Mouse (Mus musculus): ENCODE measurements at regions not wholly inside any gene's neighbourhood (a gene's known extent, or its start where the extent isn't known, plus 50 kb on each side); places are given as distances from the start of the nearest gene placed in this dataset.

DNA sequence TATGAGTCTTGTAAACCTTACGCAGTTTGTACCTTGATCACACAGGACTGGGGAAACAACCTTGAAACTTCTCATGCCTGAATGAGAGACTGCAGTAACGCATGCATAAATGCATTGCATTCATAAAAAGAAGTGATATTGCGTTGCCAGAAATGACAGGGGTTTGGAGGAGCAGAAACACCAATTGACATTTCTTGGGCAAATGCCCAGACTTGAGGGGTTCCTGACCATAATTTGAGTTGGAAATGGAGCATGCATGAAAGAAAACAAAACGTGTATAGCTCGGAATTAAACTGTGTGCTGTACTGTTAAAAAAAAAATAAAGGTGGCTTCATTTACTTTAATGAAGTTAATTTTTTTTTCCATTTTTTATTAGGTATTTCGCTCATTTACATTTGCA, 122.4 kb upstream of the Rmdn2 start:
- intact Hi-C loops (cut with DNase I; ENCODE audit: low total_unique reads): no loop called here
- no peak for DNase-seq

DNA sequence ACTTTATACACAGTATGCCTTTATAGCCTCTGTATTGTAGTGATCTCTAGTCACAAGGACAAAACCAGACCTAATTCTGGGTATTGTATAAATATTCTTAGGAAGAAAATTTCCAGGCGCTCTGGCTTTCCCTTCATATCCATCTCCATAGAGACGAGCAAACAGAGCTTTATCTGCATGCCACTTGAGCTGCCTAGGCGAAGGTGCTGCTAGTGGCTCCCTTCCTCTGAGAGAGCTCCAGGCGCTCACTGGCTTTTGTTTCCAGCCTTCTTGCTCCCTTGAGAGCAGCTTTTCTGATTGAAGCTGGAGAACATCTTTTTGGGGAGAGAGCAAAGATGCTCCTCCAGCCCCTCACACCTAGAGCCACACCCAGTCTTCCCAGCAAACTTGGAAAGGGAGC, 114.0 kb upstream of the Rmdn2 start:
- DNase-seq: no peak
- intact Hi-C loops (cut with DNase I; ENCODE audit: low total_unique reads): no loop called here

DNA sequence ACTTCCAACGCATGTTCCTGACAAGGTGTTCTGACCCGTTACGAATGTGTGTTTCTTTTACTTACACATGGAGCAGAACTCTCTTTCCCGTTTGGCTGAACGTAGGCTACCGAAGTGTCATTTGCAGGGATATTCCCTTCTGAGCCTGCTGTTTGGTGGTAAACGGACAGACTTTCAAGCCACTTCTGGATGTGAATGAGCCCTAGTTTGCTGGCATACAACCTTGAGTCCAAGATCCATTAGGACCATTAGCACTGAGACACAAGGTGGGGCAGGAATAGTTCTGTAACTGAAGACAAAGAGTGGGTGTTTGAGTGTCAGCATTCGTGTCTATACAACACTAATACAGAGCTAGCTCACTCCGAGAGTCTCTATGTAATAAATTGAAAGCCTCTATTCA, 113.3 kb upstream of the Rmdn2 start:
- intact Hi-C loops (cut with DNase I; ENCODE audit: low total_unique reads): no loop called here
- no peak for DNase-seq

DNA sequence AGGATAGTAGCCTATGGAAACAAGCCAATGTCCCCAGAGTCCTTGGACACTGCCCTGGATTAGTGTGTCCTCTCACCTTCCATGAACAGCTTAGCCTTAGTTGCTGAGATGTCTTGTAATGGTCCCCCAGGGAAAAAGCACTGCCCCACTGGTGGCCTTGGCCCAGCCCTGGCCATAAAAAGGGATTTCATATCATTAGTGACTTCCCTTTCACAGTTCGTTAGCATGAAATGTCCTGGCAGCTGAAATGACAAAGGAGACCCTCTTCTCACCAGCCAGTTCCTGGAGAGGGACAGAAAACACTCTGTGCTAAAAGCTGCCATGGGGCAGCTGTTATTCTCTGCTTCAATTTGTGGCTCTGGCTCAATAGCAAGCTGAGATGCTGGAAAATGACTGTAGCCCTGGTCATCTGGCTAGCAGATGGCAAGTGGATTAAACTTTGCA, 110.6 kb upstream of the Rmdn2 start:
- peak; percentile 18 for DNase-seq
- intact Hi-C loops (cut with DNase I; ENCODE audit: low total_unique reads): no loop called here

DNA sequence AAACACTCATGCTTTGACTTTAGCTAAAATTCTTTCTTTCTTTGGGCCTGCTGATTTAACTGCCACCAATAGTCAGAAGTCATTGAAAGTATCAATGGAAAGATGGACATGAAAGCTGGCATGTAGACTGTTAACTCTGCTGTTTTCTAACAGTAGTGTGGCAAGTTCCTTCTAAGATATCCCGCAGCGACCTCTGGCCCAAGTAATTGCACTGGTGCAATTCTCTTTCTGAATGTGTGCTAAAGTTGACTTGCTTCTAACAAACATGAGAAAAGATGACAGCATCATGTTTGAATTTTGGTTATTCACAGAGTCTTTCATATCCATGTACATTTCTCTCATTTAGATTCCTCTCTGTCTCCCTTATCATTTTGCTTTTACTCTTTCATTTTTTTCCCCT, 109.7 kb upstream of the Rmdn2 start:
- intact Hi-C loops (cut with DNase I; ENCODE audit: low total_unique reads): no loop called here
- DNase-seq: no peak

DNA sequence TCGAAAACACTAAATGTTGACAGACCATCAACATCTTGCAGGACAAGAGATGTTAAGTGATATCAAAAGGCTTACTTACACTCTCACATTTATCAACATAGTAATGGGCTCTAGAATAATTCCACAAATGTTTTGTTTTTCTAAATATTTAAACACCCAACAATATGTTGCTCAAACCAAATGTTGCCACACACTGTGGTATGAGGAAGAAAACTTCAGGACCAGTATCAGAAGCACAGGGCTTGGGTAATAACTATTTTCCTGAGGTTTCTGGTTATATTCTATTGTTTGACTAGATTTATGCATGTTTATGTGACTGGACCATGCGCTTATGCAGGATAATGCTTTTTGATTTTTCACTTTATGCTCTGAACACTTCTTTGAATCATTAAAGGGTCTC, 108.6 kb upstream of the Rmdn2 start:
- intact Hi-C loops (cut with DNase I; ENCODE audit: low total_unique reads): no loop called here
- DNase-seq: no peak

DNA sequence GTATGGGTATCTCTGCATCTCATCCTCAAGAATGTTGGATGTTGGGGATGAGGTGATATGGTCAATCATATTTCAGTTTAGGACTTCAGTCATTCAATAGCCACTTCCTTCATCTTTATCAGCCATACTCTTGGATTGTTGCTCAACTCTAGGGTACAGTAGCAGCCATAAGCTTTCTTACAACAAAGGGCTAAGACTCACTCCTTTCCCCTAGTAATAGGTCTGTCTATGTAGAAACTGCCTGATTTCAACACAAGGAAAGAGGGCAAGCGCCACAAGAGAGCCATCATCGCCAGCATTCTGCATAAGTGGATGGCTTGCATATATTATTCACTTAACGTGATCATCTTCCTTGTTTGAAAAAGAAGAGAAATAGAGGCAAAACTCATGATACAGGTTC, 107.5 kb upstream of the Rmdn2 start:
- intact Hi-C loops (cut with DNase I; ENCODE audit: low total_unique reads): no loop called here
- no peak for DNase-seq

DNA sequence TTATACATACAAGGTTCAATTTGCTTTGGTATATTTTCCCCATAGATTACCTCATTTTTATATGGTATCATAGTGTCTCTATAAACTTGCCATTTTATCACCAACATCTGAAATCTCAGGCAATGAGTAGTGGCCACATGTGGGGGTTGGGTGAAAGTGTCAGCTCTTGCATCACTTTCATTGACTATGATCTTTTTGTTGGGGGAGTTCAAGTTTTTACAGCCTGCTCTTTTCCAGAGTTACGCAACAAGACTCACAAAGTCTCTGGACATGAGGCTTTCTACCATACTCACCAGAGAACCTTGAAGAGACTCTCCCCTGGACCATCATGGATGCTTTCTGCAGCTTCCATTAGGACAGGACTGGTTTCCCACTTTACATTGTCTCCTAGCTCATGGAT, 106.1 kb upstream of the Rmdn2 start:
- DNase-seq: no peak
- intact Hi-C loops (cut with DNase I; ENCODE audit: low total_unique reads): no loop called here

DNA sequence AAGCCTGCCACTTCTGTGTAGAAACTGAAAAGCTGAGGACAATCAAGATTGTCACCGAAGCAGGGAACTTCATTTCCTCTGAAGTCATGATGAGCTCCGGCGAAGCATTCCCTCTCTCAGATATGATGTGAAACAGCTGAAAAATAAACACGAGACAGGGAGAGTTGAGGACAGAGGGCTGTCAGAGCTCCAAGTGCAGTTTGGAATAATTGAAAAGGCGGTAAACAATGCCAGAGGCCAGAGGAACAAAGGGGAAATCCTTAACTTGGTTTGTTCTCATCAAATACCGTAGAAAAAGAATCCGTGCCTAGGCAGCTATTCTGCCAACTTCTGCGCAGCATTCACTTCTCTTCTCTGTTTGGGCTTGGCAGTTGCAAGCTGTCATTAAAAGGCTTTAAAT, 102.4 kb upstream of the Rmdn2 start:
- peak; percentile 12 for DNase-seq
- intact Hi-C loops (cut with DNase I; ENCODE audit: low total_unique reads): no loop called here

DNA sequence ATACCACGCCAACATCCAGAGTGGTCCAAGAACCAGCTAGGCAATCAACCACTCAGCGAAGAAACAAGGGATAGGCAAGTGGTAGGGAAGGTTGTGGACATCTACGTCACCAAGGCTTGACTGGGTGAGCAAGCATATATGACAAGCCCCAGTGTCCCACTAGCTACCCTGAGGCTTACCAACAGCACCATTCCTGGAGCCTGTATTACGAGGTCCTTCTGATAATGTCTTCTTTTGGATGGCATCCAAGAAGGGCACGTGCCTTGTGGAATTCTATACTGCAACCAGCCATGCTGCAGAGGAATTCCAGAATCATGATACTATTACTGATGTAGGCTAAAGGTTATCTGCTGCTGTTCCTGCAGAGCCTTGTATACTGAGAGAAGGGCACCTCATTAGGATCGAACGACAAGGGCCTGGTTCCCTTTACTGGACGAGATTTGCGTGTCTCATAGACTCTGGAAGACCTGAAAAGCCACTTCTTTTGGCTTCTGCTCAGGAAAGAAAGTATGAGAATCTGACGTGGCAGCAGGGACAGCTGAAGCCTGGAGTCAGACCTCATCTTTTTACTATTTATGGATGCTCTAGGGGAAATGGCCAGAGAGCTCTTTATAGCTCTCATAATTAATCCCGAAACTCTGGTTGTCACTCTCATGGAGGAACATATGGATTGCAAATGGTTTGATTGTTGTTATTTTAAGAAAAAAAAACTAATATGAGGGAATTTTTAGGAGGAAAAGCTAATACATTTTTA, 101.5 kb upstream of the Rmdn2 start:
- intact Hi-C loops (cut with DNase I; ENCODE audit: low total_unique reads): no loop called here
- no peak for DNase-seq

DNA sequence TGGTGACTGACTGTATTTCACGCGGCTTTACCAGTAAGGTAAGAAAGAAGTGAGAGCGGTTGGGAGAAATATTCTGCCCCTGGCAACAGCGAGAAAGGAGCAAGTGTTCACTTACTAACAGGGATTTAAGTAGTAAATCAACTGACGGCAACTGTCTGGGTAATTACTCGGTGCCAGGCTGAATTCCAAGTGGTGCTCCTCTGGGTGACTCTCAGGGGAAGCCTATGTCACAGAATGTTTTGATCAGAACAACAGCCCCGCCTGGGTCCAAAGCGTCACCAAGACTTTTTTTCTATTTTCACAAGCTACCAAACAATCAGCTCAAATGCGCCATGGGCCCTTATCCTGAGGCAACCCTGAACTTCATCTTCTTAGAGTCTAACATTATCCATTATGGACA, 100.4 kb upstream of the Rmdn2 start:
- no peak for DNase-seq

DNA sequence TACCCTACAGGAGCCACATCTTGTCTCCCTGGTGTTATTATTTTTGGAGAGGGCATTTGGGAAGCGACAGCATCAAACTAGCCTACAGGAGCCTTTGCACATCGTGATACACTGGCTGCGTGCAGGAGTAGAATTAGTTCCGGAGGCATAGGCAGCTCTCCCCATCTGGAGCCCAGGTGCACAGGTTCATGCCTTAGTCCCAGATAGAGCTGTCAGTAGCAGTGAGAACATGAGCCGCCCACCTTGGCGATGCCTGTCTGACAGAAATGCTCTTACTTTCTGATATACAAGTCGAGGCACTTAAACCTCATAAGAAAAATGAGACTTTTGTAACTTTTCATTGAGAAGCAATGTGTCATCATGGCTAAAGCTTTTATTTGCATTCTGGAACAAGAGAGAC, 97.6 kb upstream of the Rmdn2 start:
- DNase-seq: no peak
- intact Hi-C loops (cut with DNase I; ENCODE audit: low total_unique reads): no loop called here

More for the DNA sequence above, 100.4 kb upstream of the Rmdn2 start:
- intact Hi-C loops (cut with DNase I; ENCODE audit: low total_unique reads): no loop called here

DNA sequence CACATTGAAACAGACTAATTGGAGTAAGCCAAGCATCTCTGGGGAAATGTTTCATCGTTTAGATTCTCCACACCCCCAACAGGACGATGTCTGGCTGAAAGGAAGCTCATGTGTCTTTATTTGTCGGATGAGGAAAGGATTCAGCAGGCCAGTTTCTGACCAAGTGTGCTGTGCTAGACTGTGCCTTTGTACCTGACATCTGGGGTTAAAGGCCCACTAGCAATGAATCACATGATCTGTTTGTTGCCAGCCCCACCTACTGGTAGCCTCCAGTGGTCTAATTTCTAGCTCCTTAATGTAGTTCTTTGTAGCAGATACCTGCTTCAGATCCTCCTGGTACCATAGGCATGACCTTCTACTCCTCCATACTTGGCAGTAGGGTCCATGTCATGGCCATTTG, 93.5 kb upstream of the Rmdn2 start:
- intact Hi-C loops (cut with DNase I; ENCODE audit: low total_unique reads): no loop called here
- DNase-seq: no peak

DNA sequence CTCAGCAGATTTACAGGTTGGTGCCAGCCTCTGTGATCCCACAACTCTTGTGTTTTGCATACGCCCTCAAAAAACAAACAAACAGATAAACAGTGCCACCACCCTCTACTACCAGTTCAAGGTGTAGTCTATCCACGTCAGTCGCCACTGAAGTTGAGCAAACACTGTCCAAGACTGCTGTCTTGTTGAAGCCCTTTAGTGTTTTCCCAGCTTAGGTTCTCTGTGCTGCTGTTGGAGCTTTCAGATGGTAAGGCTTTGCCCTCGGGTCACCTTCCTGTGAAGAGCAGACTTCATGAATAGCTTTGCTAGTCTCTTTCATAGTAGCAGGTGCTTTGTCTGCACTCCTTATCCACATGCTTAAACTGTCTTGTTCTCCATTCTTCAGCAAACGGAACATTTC, 93.0 kb upstream of the Rmdn2 start:
- intact Hi-C loops (cut with DNase I; ENCODE audit: low total_unique reads): no loop called here
- DNase-seq: no peak

DNA sequence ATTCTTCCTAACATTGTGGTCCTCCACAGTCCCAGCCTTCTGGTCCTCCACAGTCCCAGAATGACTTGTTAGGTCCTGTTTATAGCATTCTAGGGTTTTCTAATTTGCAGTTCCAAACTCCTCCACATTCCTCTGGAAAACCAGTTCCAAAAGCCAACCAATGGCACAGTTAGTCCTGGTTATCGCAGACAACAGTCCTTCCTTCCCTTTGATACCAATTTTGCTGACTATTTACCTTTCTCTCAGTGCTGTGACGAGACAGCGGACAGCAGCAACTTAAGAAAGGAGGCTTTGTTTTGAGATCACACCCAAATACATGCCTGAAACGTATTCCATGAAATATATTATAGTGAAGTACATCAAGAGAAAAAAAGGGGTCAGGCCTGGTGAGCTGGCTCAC, 92.3 kb upstream of the Rmdn2 start:
- DNase-seq: no peak
- intact Hi-C loops (cut with DNase I; ENCODE audit: low total_unique reads): no loop called here

DNA sequence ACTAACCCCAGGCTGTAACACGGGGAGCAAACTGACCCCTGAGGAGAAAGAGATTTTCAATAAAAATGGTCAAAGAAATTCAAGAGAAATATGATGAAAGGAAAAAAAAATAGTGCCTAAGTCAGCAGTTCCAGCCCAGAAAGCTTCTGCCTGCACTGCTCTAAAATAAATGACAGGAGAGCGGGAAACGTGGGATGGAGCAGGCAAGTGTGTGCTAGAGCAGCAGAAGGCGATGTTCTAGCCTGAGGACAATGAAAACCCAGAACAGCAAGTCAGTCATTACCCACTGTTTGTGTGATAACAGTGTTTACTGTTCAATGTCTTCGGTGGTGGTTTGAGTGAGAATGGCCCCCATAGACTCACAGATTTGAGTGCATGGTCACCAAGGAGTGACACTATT, 91.4 kb upstream of the Rmdn2 start:
- DNase-seq: no peak
- intact Hi-C loops (cut with DNase I; ENCODE audit: low total_unique reads): no loop called here

DNA sequence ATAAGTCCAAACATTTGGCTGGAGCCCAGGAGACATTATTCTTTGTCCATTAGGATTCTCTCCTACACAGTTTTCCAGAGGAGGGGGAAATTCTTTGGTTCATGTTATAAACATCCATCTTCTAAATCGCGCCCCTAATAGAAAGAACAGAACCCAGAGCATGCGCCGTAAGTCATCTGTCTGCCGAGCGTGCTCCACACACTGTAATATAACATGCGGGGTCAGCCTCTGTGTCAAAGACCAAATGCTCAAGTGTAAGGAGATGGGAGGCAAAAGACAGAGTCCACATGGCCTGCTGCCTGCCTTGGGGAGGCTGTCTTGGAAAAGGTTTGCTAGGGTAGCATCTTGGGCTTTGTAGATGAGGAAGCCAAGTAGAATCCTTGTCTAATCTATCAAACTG, 90.0 kb upstream of the Rmdn2 start:
- intact Hi-C loops (cut with DNase I; ENCODE audit: low total_unique reads): no loop called here
- no peak for DNase-seq

DNA sequence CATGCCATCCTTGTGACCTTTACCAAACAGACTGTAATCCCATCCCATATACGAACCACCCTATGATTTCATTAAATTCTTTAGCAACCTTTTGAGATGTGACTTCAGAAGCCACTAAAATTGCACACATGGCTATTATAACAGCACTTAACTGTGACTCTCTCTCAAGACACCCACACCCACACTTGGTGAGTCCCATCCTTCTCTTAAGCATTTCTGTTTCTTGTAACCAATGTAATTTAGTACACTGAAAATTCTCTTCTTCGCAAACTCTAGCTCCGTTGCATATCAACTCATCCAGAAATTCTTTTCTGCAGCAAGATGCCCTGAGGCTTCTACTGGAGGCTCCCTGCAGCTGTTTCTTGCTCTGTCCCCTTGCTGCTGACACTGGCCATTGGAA, 88.4 kb upstream of the Rmdn2 start:
- no peak for DNase-seq
- intact Hi-C loops (cut with DNase I; ENCODE audit: low total_unique reads): no loop called here

DNA sequence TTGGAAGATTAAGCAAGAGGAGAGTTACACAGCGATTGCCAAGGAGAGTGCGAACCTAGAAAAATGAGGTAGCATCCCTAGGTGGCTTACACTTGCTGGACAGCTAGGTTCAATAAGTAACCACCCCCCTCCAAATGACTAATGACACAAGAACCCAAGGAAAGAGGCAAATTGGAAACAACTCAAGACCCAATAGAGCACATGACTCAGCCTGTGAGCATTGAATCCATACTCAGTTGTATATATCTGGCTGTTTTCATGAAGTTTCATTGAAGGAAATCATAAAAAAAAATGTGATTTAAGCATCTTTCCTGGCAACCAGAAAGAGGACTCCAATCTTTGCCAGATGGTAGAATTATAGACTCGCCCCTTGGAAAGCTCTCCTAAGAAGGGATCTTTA, 84.3 kb upstream of the Rmdn2 start:
- DNase-seq: no peak
- intact Hi-C loops (cut with DNase I; ENCODE audit: low total_unique reads): no loop called here

DNA sequence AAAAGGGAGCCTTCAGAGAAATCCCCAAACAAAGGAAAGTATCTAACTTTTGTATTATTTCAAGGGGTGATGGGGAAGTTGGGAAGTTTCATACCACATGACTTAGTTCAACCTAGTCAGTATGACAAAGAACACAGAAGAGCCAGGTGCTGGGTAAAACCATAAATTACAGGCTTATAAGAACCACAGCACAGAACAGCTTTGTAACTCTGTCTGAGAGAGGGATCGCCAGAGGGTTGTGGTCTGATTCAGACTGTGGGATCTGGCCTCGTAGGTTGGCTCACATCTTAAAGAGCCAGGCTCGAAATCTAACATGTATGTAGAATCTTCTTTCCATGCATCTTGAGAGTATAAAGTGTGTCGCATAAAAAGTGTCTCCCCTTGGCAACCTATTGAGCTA, 75.1 kb upstream of the Rmdn2 start:
- DNase-seq: no peak
- intact Hi-C loops (cut with DNase I; ENCODE audit: low total_unique reads): no loop called here

DNA sequence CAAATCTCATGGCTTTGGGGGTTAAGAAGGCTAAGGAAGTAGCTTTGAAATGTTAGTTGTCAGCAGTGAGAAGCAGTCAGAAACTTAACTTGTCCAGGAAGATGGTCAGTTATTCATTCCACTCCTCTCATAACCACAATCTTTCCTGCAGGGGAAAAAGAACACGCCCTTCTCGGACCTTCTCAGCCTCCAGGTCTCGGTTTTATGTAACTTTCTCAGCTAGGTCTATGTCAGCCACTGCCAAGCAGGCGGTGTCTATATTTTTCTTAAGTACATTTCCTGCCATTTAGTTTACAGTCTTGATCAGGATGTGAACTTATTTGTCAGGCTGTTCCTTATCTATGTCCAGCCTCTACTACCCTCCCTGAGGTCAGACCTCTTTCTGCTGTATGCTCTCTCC, 72.9 kb upstream of the Rmdn2 start:
- intact Hi-C loops (cut with DNase I; ENCODE audit: low total_unique reads): no loop called here
- no peak for DNase-seq

DNA sequence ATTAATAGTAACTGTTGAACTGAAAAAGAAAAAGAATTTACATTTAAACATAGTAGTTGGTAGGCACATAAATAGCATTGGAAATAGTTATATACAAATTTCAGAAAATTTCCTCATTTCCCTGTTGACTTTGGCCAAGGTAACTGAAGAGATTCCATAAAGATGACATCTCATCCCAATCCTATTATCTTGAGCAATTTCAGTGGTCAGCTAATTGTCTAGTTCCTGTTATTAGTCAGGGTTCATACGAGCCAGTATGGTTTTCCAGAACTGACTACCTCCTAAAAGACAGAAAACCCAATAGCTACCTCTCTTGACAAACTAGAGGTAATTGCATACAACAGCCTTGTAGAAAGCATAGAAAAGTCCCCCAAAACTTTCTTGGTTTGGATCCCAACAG, 71.6 kb upstream of the Rmdn2 start:
- intact Hi-C loops (cut with DNase I; ENCODE audit: low total_unique reads): no loop called here

More for the DNA sequence above, 71.6 kb upstream of the Rmdn2 start:
- DNase-seq: no peak

All from gastrocnemius, postnatal 14 days (tissue).